Mouse (Mus musculus): ENCODE measurements around the gene Bcl2. TPM values are rescaled to one million over a fixed set of nuclear protein-coding genes. Genes with fewer than 3 reads are reported as not detected.

The Bcl2 gene
- polyA plus RNA-seq, 1 experiment from 2014 or later: 11.0 TPM

- WGBS: 86% methylated on average over 4 of the region's 4 CpGs
- peaks cover 14% of the 10 kb centered on the region for H3K4me1 ChIP-seq
- no peak overlapping the region for H3K9ac ChIP-seq
- ATAC-seq (ENCODE audit: low FRiP score): no peak
- no peaks in the 10 kb centered on the region for H3K27me3 ChIP-seq
- H3K9me3 ChIP-seq: no peaks in the 10 kb centered on the region
- H3K4me3 ChIP-seq (replicated peaks): no peak overlapping the region
- no peak overlapping the region for H3K4me2 ChIP-seq
- no peak overlapping the region for H3K27ac ChIP-seq
- no peaks in the 10 kb centered on the region for H3K36me3 ChIP-seq (replicated peaks)
Measured at GRCm38 (mm10) chr1:106650427-106650826, 63.6 kb downstream of the Bcl2 start.

GRCm38 (mm10) chr1:106647336-106647735 lies 66.7 kb downstream of the Bcl2 start:
- no peaks in the 10 kb centered on the region for H3K9me3 ChIP-seq
- H3K4me2 ChIP-seq: no peak overlapping the region
- no peak overlapping the region for H3K27ac ChIP-seq
- H3K4me3 ChIP-seq (replicated peaks): no peak overlapping the region
- ATAC-seq (ENCODE audit: low FRiP score): no peak
- 90% methylated on average over 3 of the region's 3 CpGs for WGBS
- no peaks in the 10 kb centered on the region for H3K36me3 ChIP-seq (replicated peaks)
- no peak overlapping the region for H3K9ac ChIP-seq
- H3K4me1 ChIP-seq: peaks cover 14% of the 10 kb centered on the region
- no peaks in the 10 kb centered on the region for H3K27me3 ChIP-seq

- no peaks in the 10 kb centered on the region for H3K27me3 ChIP-seq
- H3K9ac ChIP-seq: no peak overlapping the region
- H3K27ac ChIP-seq: no peak overlapping the region
- H3K4me1 ChIP-seq: no peaks in the 10 kb centered on the region
- 86% methylated on average over 4 of the region's 4 CpGs for WGBS
- no peak overlapping the region for H3K4me3 ChIP-seq (replicated peaks)
- no peak overlapping the region for H3K4me2 ChIP-seq
- ATAC-seq (ENCODE audit: low FRiP score): no peak
- no peaks in the 10 kb centered on the region for H3K36me3 ChIP-seq (replicated peaks)
- no peaks in the 10 kb centered on the region for H3K9me3 ChIP-seq
Measured at GRCm38 (mm10) chr1:106644566-106644965, 69.5 kb downstream of the Bcl2 start.

- Histone ChIP-seq H3K27ac (no peak overlapping the region), H3K9ac (no peak overlapping the region), H3K27me3 (no peaks in the 10 kb centered on the region), H3K4me2 (no peak overlapping the region), H3K9me3 (no peaks in the 10 kb centered on the region), H3K4me1 (no peaks in the 10 kb centered on the region), H3K36me3 (replicated peaks) (no peaks in the 10 kb centered on the region), H3K4me3 (replicated peaks) (no peak overlapping the region)
- ATAC-seq (ENCODE audit: low FRiP score): no peak
- 83% methylated on average over 3 of the region's 3 CpGs for WGBS
Measured at GRCm38 (mm10) chr1:106643527-106643926, 70.5 kb downstream of the Bcl2 start.

- no peaks in the 10 kb centered on the region for H3K36me3 ChIP-seq (replicated peaks)
- no peaks in the 10 kb centered on the region for H3K4me1 ChIP-seq
- WGBS: 95% methylated on average over 1 of the region's 1 CpGs
- H3K27me3 ChIP-seq: no peaks in the 10 kb centered on the region
- H3K4me3 ChIP-seq (replicated peaks): no peak overlapping the region
- no peak overlapping the region for H3K27ac ChIP-seq
- H3K9me3 ChIP-seq: no peaks in the 10 kb centered on the region
- ATAC-seq (ENCODE audit: low FRiP score): no peak
- no peak overlapping the region for H3K4me2 ChIP-seq
- no peak overlapping the region for H3K9ac ChIP-seq
Measured at GRCm38 (mm10) chr1:106640577-106640976, 73.5 kb downstream of the Bcl2 start.

GRCm38 (mm10) chr1:106637705-106638104 lies 76.4 kb downstream of the Bcl2 start:
- Histone ChIP-seq H3K9ac (no peak overlapping the region), H3K4me1 (no peaks in the 10 kb centered on the region), H3K9me3 (no peaks in the 10 kb centered on the region), H3K27me3 (no peaks in the 10 kb centered on the region), H3K4me3 (replicated peaks) (no peak overlapping the region), H3K4me2 (no peak overlapping the region), H3K36me3 (replicated peaks) (no peaks in the 10 kb centered on the region), H3K27ac (no peak overlapping the region)
- no peak for ATAC-seq (ENCODE audit: low FRiP score)
- 94% methylated on average over 11 of the region's 11 CpGs for WGBS

- Histone ChIP-seq H3K4me2 (no peak overlapping the region), H3K4me3 (replicated peaks) (no peak overlapping the region), H3K9me3 (no peaks in the 10 kb centered on the region), H3K9ac (no peak overlapping the region), H3K4me1 (no peaks in the 10 kb centered on the region), H3K27me3 (no peaks in the 10 kb centered on the region), H3K27ac (no peak overlapping the region), H3K36me3 (replicated peaks) (no peaks in the 10 kb centered on the region)
- no peak for ATAC-seq (ENCODE audit: low FRiP score)
- 49% methylated on average over 2 of the region's 2 CpGs for WGBS
Measured at GRCm38 (mm10) chr1:106636714-106637113, 77.4 kb downstream of the Bcl2 start.

- H3K9me3 ChIP-seq: no peaks in the 10 kb centered on the region
- H3K27ac ChIP-seq: no peak overlapping the region
- H3K36me3 ChIP-seq (replicated peaks): no peaks in the 10 kb centered on the region
- no peak overlapping the region for H3K4me2 ChIP-seq
- ATAC-seq (ENCODE audit: low FRiP score): no peak
- H3K4me3 ChIP-seq (replicated peaks): no peak overlapping the region
- H3K9ac ChIP-seq: no peak overlapping the region
- WGBS: 80% methylated on average over 3 of the region's 3 CpGs
- no peaks in the 10 kb centered on the region for H3K27me3 ChIP-seq
- peaks cover 22% of the 10 kb centered on the region for H3K4me1 ChIP-seq
Measured at GRCm38 (mm10) chr1:106633207-106633606, 80.9 kb downstream of the Bcl2 start.

GRCm38 (mm10) chr1:106631869-106632463 lies 82.1 kb downstream of the Bcl2 start:
- Histone ChIP-seq H3K27ac (no peak overlapping the region), H3K36me3 (replicated peaks) (no peaks in the 10 kb centered on the region), H3K4me2 (no peak overlapping the region), H3K4me1 (peaks cover 22% of the 10 kb centered on the region), H3K9ac (no peak overlapping the region), H3K4me3 (replicated peaks) (no peak overlapping the region), H3K27me3 (no peaks in the 10 kb centered on the region), H3K9me3 (no peaks in the 10 kb centered on the region)
- ATAC-seq (ENCODE audit: low FRiP score): no peak
- WGBS: 91% methylated on average over 3 of the region's 3 CpGs

- Histone ChIP-seq H3K36me3 (replicated peaks) (no peaks in the 10 kb centered on the region), H3K27ac (no peak overlapping the region), H3K9ac (no peak overlapping the region), H3K9me3 (no peaks in the 10 kb centered on the region), H3K27me3 (no peaks in the 10 kb centered on the region), H3K4me2 (no peak overlapping the region), H3K4me3 (replicated peaks) (no peak overlapping the region), H3K4me1 (peaks cover 22% of the 10 kb centered on the region)
- ATAC-seq (ENCODE audit: low FRiP score): no peak
- 94% methylated on average over 2 of the region's 2 CpGs for WGBS
Measured at GRCm38 (mm10) chr1:106630973-106631372, 83.1 kb downstream of the Bcl2 start.

- no peaks in the 10 kb centered on the region for H3K36me3 ChIP-seq (replicated peaks)
- no peak overlapping the region for H3K4me3 ChIP-seq (replicated peaks)
- H3K9me3 ChIP-seq: no peaks in the 10 kb centered on the region
- peaks cover 22% of the 10 kb centered on the region for H3K4me1 ChIP-seq
- peak; percentile 64; the same call in 1 of the 2 replicates for ATAC-seq (ENCODE audit: low FRiP score)
- peak overlapping the region; percentile 53; the same call in 1 of the 2 replicates for H3K27ac ChIP-seq
- no peaks in the 10 kb centered on the region for H3K27me3 ChIP-seq
- 17% methylated on average over 4 of the region's 4 CpGs for WGBS
- H3K4me2 ChIP-seq: no peak overlapping the region
- no peak overlapping the region for H3K9ac ChIP-seq
Measured at GRCm38 (mm10) chr1:106629931-106630682, 84.0 kb downstream of the Bcl2 start.

GRCm38 (mm10) chr1:106629470-106629830 lies 84.6 kb downstream of the Bcl2 start:
- H3K36me3 ChIP-seq (replicated peaks): no peaks in the 10 kb centered on the region
- H3K27me3 ChIP-seq: no peaks in the 10 kb centered on the region
- 8% methylated on average over 4 of the region's 4 CpGs for WGBS
- H3K4me3 ChIP-seq (replicated peaks): no peak overlapping the region
- no peaks in the 10 kb centered on the region for H3K9me3 ChIP-seq
- peaks cover 22% of the 10 kb centered on the region for H3K4me1 ChIP-seq
- no peak overlapping the region for H3K9ac ChIP-seq
- ATAC-seq (ENCODE audit: low FRiP score): no peak
- peak overlapping the region; percentile 42; the same call in 1 of the 2 replicates for H3K27ac ChIP-seq
- H3K4me2 ChIP-seq: no peak overlapping the region
